Mouse (Mus musculus) ES-Bruce4 (cell line): ENCODE data around the gene Cel.

Experiments
- CTCF ChIP-seq: IDR thresholded peaks from one replicate; pipeline ENCODE4 v1.8.1; 2011; ENCODE audit warnings: low read depth, low read length
- EP300 ChIP-seq: IDR thresholded peaks from 2 replicates; pipeline ENCODE4 v1.6.1; 2011; ENCODE audit warnings: low read depth, low read length; ENCODE audit not compliant: insufficient read depth
- POLR2A ChIP-seq: IDR thresholded peaks from one replicate; pipeline ENCODE4 v1.8.1; 2011; ENCODE audit warnings: low read length; ENCODE audit not compliant: insufficient read depth

DNA sequence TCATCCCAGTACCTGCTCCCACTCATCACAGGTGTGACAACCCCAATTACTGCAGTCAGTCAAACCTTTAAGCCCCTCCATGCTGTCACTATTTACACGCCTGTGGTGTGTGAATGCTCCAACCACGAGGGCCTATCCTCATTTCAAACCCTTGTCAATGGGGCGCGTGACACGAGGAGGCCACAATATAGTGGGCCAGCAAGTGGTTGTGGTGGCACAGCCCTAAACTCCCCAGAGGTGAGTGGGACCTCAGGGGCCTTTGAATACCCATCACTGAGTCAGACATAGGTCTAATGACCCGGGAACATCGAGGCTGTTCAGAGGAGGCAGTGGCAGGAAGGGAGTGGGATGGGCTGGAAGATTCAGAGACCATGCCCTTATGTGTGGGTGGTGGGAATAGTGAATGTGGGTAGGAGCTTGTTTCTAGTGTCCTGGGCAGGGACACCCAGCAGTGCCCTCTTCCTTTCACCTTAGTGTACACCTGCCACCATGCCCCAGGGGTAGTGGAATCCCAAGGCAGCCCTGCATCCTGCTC, 29.2 kb downstream of the Cel start:
- TF ChIP-seq CTCF (no peak), POLR2A (no peak), EP300 (no peak)
